Comparison of ENCODE assay signal across 24 mouse cellular contexts in genomic region chr8:10705909-10706308, GRCm38 (mm10).
A peak's percentile ranks its signal among the peaks of the same experiment; 100 is the strongest.
DNase-seq lines count a peak whose midpoint lies in the region; ATAC-seq and TF ChIP-seq lines count a peak whose summit lies in the region.
"Had no signal": no experiment of that assay in that cellular context is flagged by ENCODE, and none has a peak within 500 bp of the region (broad histone marks: within the 10 kb centered on the region; RNA-seq: fewer than 3 reads in every experiment).

No protein-coding gene starts in this region.

- no peak for ATAC-seq in lung, embryonic 14.5 days (ENCODE audit: insufficient read depth)
- ATAC-seq in G1E (ENCODE audit: extremely low read depth, insufficient number of reproducible peaks, low FRiP score, poor library complexity, severe bottlenecking) = peak; percentile 84
- ATAC-seq: activated CD4-positive, CD25-positive, alpha-beta regulatory T cell, adult 4 months; forebrain, embryonic 14.5 days; forebrain, embryonic 16.5 days; Patski had no signal

- no peaks in the 10 kb centered on the region for H3K9me3 ChIP-seq in lung, embryonic 14.5 days (ENCODE audit: low read depth, low read length)
- no peaks in the 10 kb centered on the region for H3K9me3 ChIP-seq in G1E (replicated peaks)
- H3K9me3 ChIP-seq: embryonic facial prominence, embryonic 13.5 days; embryonic facial prominence, embryonic 15.5 days; forebrain, embryonic 10.5 days; forebrain, embryonic 12.5 days had no signal

- H3K4me2 ChIP-seq in lung, embryonic 14.5 days = no peak overlapping the region
- H3K4me2 ChIP-seq: embryonic facial prominence, embryonic 13.5 days; embryonic facial prominence, embryonic 15.5 days; forebrain, embryonic 12.5 days had no signal

- TF ChIP-seq CTCF in lung, embryonic 14.5 days (IDR thresholded peaks at IDR 0.05; ENCODE audit: low read depth) = no peak
- TF ChIP-seq CTCF in G1E (IDR thresholded peaks at IDR 0.05; ENCODE audit: low read depth, low read length) = no peak
- no peak for TF ChIP-seq CTCF in bone marrow macrophage, adult 2 months (IDR thresholded peaks at IDR 0.05; ENCODE audit: low read depth, low read length)

- 36% methylated on average over 7 of the region's 7 CpGs for WGBS in lung, embryonic 14.5 days

- H3K27ac ChIP-seq in lung, embryonic 14.5 days (ENCODE audit: low read depth) = no peak overlapping the region
- H3K27ac ChIP-seq in bone marrow macrophage, adult 2 months (ENCODE audit: insufficient read depth, low read depth, low read length) = peak overlapping the region; percentile 30
- H3K27ac ChIP-seq: embryonic facial prominence, embryonic 13.5 days; embryonic facial prominence, embryonic 15.5 days; forebrain, embryonic 10.5 days; forebrain, embryonic 12.5 days had no signal

- no peaks in the 10 kb centered on the region for H3K36me3 ChIP-seq in lung, embryonic 14.5 days (ENCODE audit: insufficient read depth)
- H3K36me3 ChIP-seq in G1E (replicated peaks) = no peaks in the 10 kb centered on the region
- H3K36me3 ChIP-seq: embryonic facial prominence, embryonic 13.5 days; embryonic facial prominence, embryonic 15.5 days; forebrain, embryonic 10.5 days; forebrain, embryonic 12.5 days had no signal

- TF ChIP-seq POLR2A in bone marrow macrophage, adult 2 months (IDR thresholded peaks at IDR 0.05; ENCODE audit: borderline replicate concordance, low read depth, low read length) = no peak

- H3K9ac ChIP-seq in lung, embryonic 14.5 days = no peak overlapping the region
- H3K9ac ChIP-seq: embryonic facial prominence, embryonic 13.5 days; embryonic facial prominence, embryonic 15.5 days; forebrain, embryonic 12.5 days had no signal

- no peak overlapping the region for H3K4me3 ChIP-seq in lung, embryonic 14.5 days (ENCODE audit: low read depth, low read length)
- H3K4me3 ChIP-seq in G1E (ENCODE audit: low read depth, low read length) = no peak overlapping the region; the same call in 1 of the 2 replicates
- no peak overlapping the region for H3K4me3 ChIP-seq in bone marrow macrophage, adult 2 months (ENCODE audit: insufficient read depth, low read length)
- H3K4me3 ChIP-seq: embryonic facial prominence, embryonic 13.5 days; embryonic facial prominence, embryonic 15.5 days; erythroblast, embryonic 14.5 days; forebrain, embryonic 10.5 days; forebrain, embryonic 12.5 days had no signal

- no peaks in the 10 kb centered on the region for H3K27me3 ChIP-seq in lung, embryonic 14.5 days (ENCODE audit: insufficient read depth, low read length)
- peaks cover 52% of the 10 kb centered on the region for H3K27me3 ChIP-seq in G1E (ENCODE audit: insufficient read depth, low read length)
- H3K27me3 ChIP-seq: embryonic facial prominence, embryonic 13.5 days; embryonic facial prominence, embryonic 15.5 days had no signal

- peak; percentile 35 for DNase-seq in lung, embryonic 14.5 days
- no peak for DNase-seq in lung, postnatal 14 days
- peak; percentile 12 for DNase-seq in G1E (ENCODE audit: low spot score)
- no peak for DNase-seq in adrenal gland, postnatal 10 days
- DNase-seq in adrenal gland, adult 2 months = no peak
- DNase-seq: adrenal gland, postnatal 14 days; adrenal gland, postnatal 36 days; cerebellum, adult 11 months; cerebellum, adult 18-20 months; cerebellum, adult 8-10 months; cerebellum, adult 9-11 months; cerebellum, postnatal 14 days; cerebellum, postnatal 36 days; embryo, embryonic 11 days had no signal

- H3K4me1 ChIP-seq in lung, embryonic 14.5 days (ENCODE audit: insufficient read depth) = no peaks in the 10 kb centered on the region
- H3K4me1 ChIP-seq in G1E (ENCODE audit: insufficient read depth, low read depth, low read length) = peaks cover 48% of the 10 kb centered on the region
- peaks cover 21% of the 10 kb centered on the region for H3K4me1 ChIP-seq in bone marrow macrophage, adult 2 months (ENCODE audit: control insufficient read depth, insufficient read depth, low read length)
- H3K4me1 ChIP-seq: embryonic facial prominence, embryonic 13.5 days; embryonic facial prominence, embryonic 15.5 days had no signal

Comparison
In these comparisons a context has a peak if more than half of its experiments do, and no peak if none do; other contexts are left out.
1. DNase-seq: peak in lung, embryonic 14.5 days (single experiment) and G1E (single experiment); none in lung, postnatal 14 days (single experiment), adrenal gland, postnatal 10 days (single experiment) and adrenal gland, adult 2 months (single experiment).